Mouse (Mus musculus) erythroblast, embryonic 14.5 days (primary cell): ENCODE results near the gene Hes2.

Source experiments
- GATA1 ChIP-seq: IDR thresholded peaks from 2 replicates; pipeline ENCODE4 v1.6.1; 2012; ENCODE audit warnings: low read length, inconsistent platforms, mixed read lengths
- TAL1 ChIP-seq: IDR thresholded peaks from 3 replicates; pipeline ENCODE4 v1.6.1; 2012; ENCODE audit warnings: low read length, inconsistent platforms, mixed read lengths

GRCm38 (mm10) chr4:152206199-152206598 lies 47.5 kb downstream of the Hes2 start:
- TF ChIP-seq GATA1 (no peak), TAL1 (no peak)
